Mouse (Mus musculus) CH12.LX (cell line): ENCODE results near the gene Pias4. TPM values are rescaled to one million over a fixed set of nuclear protein-coding genes. Genes with fewer than 3 reads are reported as not detected.

ENCODE experiments used
- polyA plus RNA-seq: library from polyadenylated mRNA; unstranded; fragments of >175 nt; gene quantifications from 2 replicates; pipeline ENCODE4 v1.2.1, GENCODE M21; 2012; ENCODE audit warnings: low read depth; ENCODE audit not compliant: insufficient read length
- total RNA-seq, 2 experiments: library from RNA; depleted of rRNA; stranded (reverse); fragments of 300-350 nt in 1 of 2; fragments of >200 nt in 1 of 2; gene quantifications; 2 replicates each; pipeline ENCODE4 v1.2.3; 2012 to 2014

The Pias4 gene
- total and polyA plus RNA-seq, 3 experiments: 15.3 to 33.5 (median 26.6) TPM

Other genes with a start within 250 kb of the Pias4 start
Only the 20 nearest of the 32 such genes appear.
- 0.46 and 0.47 TPM in 2 replicates for gene Gng7, start 153.0 kb downstream of the Pias4 start, total RNA-seq (2012; rRNA removed)
- not detected in 2 replicates for gene Gng7, start 153.0 kb downstream of the Pias4 start, total RNA-seq (2014; rRNA removed)
- 0.24 and 0.68 TPM in 2 replicates for gene Gng7, start 153.0 kb downstream of the Pias4 start, polyA plus RNA-seq
- gene Diras1, start 142.3 kb downstream of the Pias4 start, total RNA-seq (2012; rRNA removed): not detected in 2 replicates
- gene Diras1, start 142.3 kb downstream of the Pias4 start, total RNA-seq (2014; rRNA removed): not detected in 2 replicates
- not detected in 2 replicates for gene Diras1, start 142.3 kb downstream of the Pias4 start, polyA plus RNA-seq
- 6.3 and 7.2 TPM in 2 replicates for gene Slc39a3, start 130.5 kb downstream of the Pias4 start, total RNA-seq (2012; rRNA removed)
- gene Slc39a3, start 130.5 kb downstream of the Pias4 start, total RNA-seq (2014; rRNA removed): 3.5 and 3.9 TPM in 2 replicates
- 4.2 and 4.3 TPM in 2 replicates for gene Slc39a3, start 130.5 kb downstream of the Pias4 start, polyA plus RNA-seq
- gene Sgta, start 107.7 kb downstream of the Pias4 start, total RNA-seq (2012; rRNA removed): 104 and 110 TPM in 2 replicates
- gene Sgta, start 107.7 kb downstream of the Pias4 start, total RNA-seq (2014; rRNA removed): 61.1 and 67.6 TPM in 2 replicates
- 118 and 123 TPM in 2 replicates for gene Sgta, start 107.7 kb downstream of the Pias4 start, polyA plus RNA-seq
- 123 and 136 TPM in 2 replicates for gene Thop1, start 97.9 kb downstream of the Pias4 start, total RNA-seq (2012; rRNA removed)
- gene Thop1, start 97.9 kb downstream of the Pias4 start, total RNA-seq (2014; rRNA removed): 70.9 and 81.1 TPM in 2 replicates
- gene Thop1, start 97.9 kb downstream of the Pias4 start, polyA plus RNA-seq: 94.5 and 105 TPM in 2 replicates
- not detected in 2 replicates for gene Creb3l3, start 69.0 kb downstream of the Pias4 start, total RNA-seq (2012; rRNA removed)
- gene Creb3l3, start 69.0 kb downstream of the Pias4 start, total RNA-seq (2014; rRNA removed): not detected in 2 replicates
- 0.13 TPM in 1 of 2 replicates, not detected in the other for gene Creb3l3, start 69.0 kb downstream of the Pias4 start, polyA plus RNA-seq
- gene Map2k2, start 62.0 kb downstream of the Pias4 start, total RNA-seq (2012; rRNA removed): 127 and 146 TPM in 2 replicates
- 67.2 and 79.2 TPM in 2 replicates for gene Map2k2, start 62.0 kb downstream of the Pias4 start, total RNA-seq (2014; rRNA removed)
- 120 and 130 TPM in 2 replicates for gene Map2k2, start 62.0 kb downstream of the Pias4 start, polyA plus RNA-seq
- 15.3 and 18.2 TPM in 2 replicates for gene Zbtb7a, start 32.7 kb downstream of the Pias4 start, total RNA-seq (2012; rRNA removed)
- gene Zbtb7a, start 32.7 kb downstream of the Pias4 start, total RNA-seq (2014; rRNA removed): 3.0 TPM in 2 replicates
- 20.1 and 21.3 TPM in 2 replicates for gene Zbtb7a, start 32.7 kb downstream of the Pias4 start, polyA plus RNA-seq
- 3,382 and 4,660 TPM in 2 replicates for gene Eef2, start 8.7 kb upstream of the Pias4 start, total RNA-seq (2012; rRNA removed)
- 1,528 and 1,752 TPM in 2 replicates for gene Eef2, start 8.7 kb upstream of the Pias4 start, total RNA-seq (2014; rRNA removed)
- 2,532 and 2,649 TPM in 2 replicates for gene Eef2, start 8.7 kb upstream of the Pias4 start, polyA plus RNA-seq
- gene Dapk3, start 15.1 kb upstream of the Pias4 start, total RNA-seq (2012; rRNA removed): 43.9 and 46.2 TPM in 2 replicates
- 25.4 and 27.5 TPM in 2 replicates for gene Dapk3, start 15.1 kb upstream of the Pias4 start, total RNA-seq (2014; rRNA removed)
- gene Dapk3, start 15.1 kb upstream of the Pias4 start, polyA plus RNA-seq: 39.5 and 44.5 TPM in 2 replicates
- 0.29 TPM in 1 of 2 replicates, not detected in the other for gene 4930442H23Rik, start 15.9 kb upstream of the Pias4 start, total RNA-seq (2012; rRNA removed)
- gene 4930442H23Rik, start 15.9 kb upstream of the Pias4 start, total RNA-seq (2014; rRNA removed): not detected in 2 replicates
- 0.27 and 0.35 TPM in 2 replicates for gene 4930442H23Rik, start 15.9 kb upstream of the Pias4 start, polyA plus RNA-seq
- 0.08 TPM in 1 of 2 replicates, not detected in the other for gene Nmrk2, start 34.1 kb upstream of the Pias4 start, total RNA-seq (2012; rRNA removed)
- not detected in 2 replicates for gene Nmrk2, start 34.1 kb upstream of the Pias4 start, total RNA-seq (2014; rRNA removed)
- gene Nmrk2, start 34.1 kb upstream of the Pias4 start, polyA plus RNA-seq: not detected in 2 replicates
- gene Atcay, start 62.9 kb upstream of the Pias4 start, total RNA-seq (2012; rRNA removed): 0.08 and 0.17 TPM in 2 replicates
- 0.05 TPM in 1 of 2 replicates, not detected in the other for gene Atcay, start 62.9 kb upstream of the Pias4 start, total RNA-seq (2014; rRNA removed)
- gene Atcay, start 62.9 kb upstream of the Pias4 start, polyA plus RNA-seq: 0.06 and 0.12 TPM in 2 replicates
- 5.5 and 13.5 TPM in 2 replicates for gene Zfr2, start 65.2 kb upstream of the Pias4 start, total RNA-seq (2012; rRNA removed)
- gene Zfr2, start 65.2 kb upstream of the Pias4 start, total RNA-seq (2014; rRNA removed): 1.0 and 1.2 TPM in 2 replicates
- gene Zfr2, start 65.2 kb upstream of the Pias4 start, polyA plus RNA-seq: 2.4 and 2.7 TPM in 2 replicates
- gene Matk, start 85.0 kb upstream of the Pias4 start, total RNA-seq (2012; rRNA removed): 2.9 and 3.9 TPM in 2 replicates
- 4.9 and 5.2 TPM in 2 replicates for gene Matk, start 85.0 kb upstream of the Pias4 start, total RNA-seq (2014; rRNA removed)
- gene Matk, start 85.0 kb upstream of the Pias4 start, polyA plus RNA-seq: 2.1 and 2.5 TPM in 2 replicates
- 128 and 140 TPM in 2 replicates for gene Mrpl54, start 99.0 kb upstream of the Pias4 start, total RNA-seq (2012; rRNA removed)
- gene Mrpl54, start 99.0 kb upstream of the Pias4 start, total RNA-seq (2014; rRNA removed): 131 and 167 TPM in 2 replicates
- gene Mrpl54, start 99.0 kb upstream of the Pias4 start, polyA plus RNA-seq: 104 and 120 TPM in 2 replicates
- 104 and 149 TPM in 2 replicates for gene Apba3, start 99.0 kb upstream of the Pias4 start, total RNA-seq (2012; rRNA removed)
- 40.2 and 43.4 TPM in 2 replicates for gene Apba3, start 99.0 kb upstream of the Pias4 start, total RNA-seq (2014; rRNA removed)
- gene Apba3, start 99.0 kb upstream of the Pias4 start, polyA plus RNA-seq: 43.2 and 47.4 TPM in 2 replicates
- gene Tjp3, start 123.7 kb upstream of the Pias4 start, total RNA-seq (2012; rRNA removed): 4.8 and 7.2 TPM in 2 replicates
- 0.42 TPM in 1 of 2 replicates, not detected in the other for gene Tjp3, start 123.7 kb upstream of the Pias4 start, total RNA-seq (2014; rRNA removed)
- gene Tjp3, start 123.7 kb upstream of the Pias4 start, polyA plus RNA-seq: 0.76 and 0.97 TPM in 2 replicates
- 12.6 and 17.9 TPM in 2 replicates for gene Pip5k1c, start 125.0 kb upstream of the Pias4 start, total RNA-seq (2012; rRNA removed)
- 11.4 and 11.7 TPM in 2 replicates for gene Pip5k1c, start 125.0 kb upstream of the Pias4 start, total RNA-seq (2014; rRNA removed)
- gene Pip5k1c, start 125.0 kb upstream of the Pias4 start, polyA plus RNA-seq: 46.7 and 51.4 TPM in 2 replicates
- gene Cactin, start 153.2 kb upstream of the Pias4 start, total RNA-seq (2012; rRNA removed): 34.6 and 39.7 TPM in 2 replicates
- gene Cactin, start 153.2 kb upstream of the Pias4 start, total RNA-seq (2014; rRNA removed): 19.9 and 21.4 TPM in 2 replicates
- gene Cactin, start 153.2 kb upstream of the Pias4 start, polyA plus RNA-seq: 39.3 and 39.5 TPM in 2 replicates